Mouse (Mus musculus) midbrain, embryonic 16.5 days (tissue): Measurements from ENCODE around the gene Abracl. TPM values are rescaled to one million over a fixed set of nuclear protein-coding genes. Genes with fewer than 3 reads are reported as not detected.

ENCODE experiments used
- ATAC-seq: fragments of 200-750 bp; cut with Nextera tagmentation; 2 replicates; pipeline ENCODE4 v1.8.0; 2017; ENCODE audit warnings: moderate TSS enrichment
- H3K27ac ChIP-seq: fragments of 300-500 bp; sonication (generic); 2 replicates; pipeline ENCODE4 v1.5.1; 2014; ENCODE audit warnings: mild to moderate bottlenecking, low read length, mixed read lengths
- H3K27me3 ChIP-seq: fragments of 300-500 bp; sonication (generic); 2 replicates; pipeline ENCODE4 v1.6.1; 2014; ENCODE audit warnings: low read depth, low read length, mixed read lengths; ENCODE audit not compliant: control insufficient read depth, insufficient read depth
- H3K36me3 ChIP-seq: fragments of 300-500 bp; sonication (generic); 2 replicates; pipeline ENCODE4 v1.6.1; 2014; ENCODE audit warnings: mild to moderate bottlenecking, low read length, moderate library complexity, mixed read lengths; ENCODE audit not compliant: control insufficient read depth, insufficient read depth
- H3K4me1 ChIP-seq: fragments of 300-500 bp; sonication (generic); 2 replicates; pipeline ENCODE4 v1.6.1; 2014; ENCODE audit warnings: mild to moderate bottlenecking, low read length, mixed read lengths; ENCODE audit not compliant: control insufficient read depth, insufficient read depth
- H3K4me2 ChIP-seq: fragments of 300-500 bp; sonication (generic); 2 replicates; pipeline ENCODE4 v1.6.1; 2014; ENCODE audit warnings: mild to moderate bottlenecking, low read length, mixed read lengths
- H3K4me3 ChIP-seq: fragments of 300-500 bp; sonication (generic); 2 replicates; pipeline ENCODE4 v1.5.1; 2014; ENCODE audit warnings: low read depth, mild to moderate bottlenecking, low read length, moderate library complexity, mixed read lengths
- H3K9ac ChIP-seq: fragments of 300-500 bp; sonication (generic); 2 replicates; pipeline ENCODE4 v1.6.1; 2014; ENCODE audit warnings: low read depth, low read length, mixed read lengths
- H3K9me3 ChIP-seq: fragments of 300-500 bp; sonication (generic); replicated peaks from 2 replicates; pipeline ENCODE4 v1.6.1; 2014; ENCODE audit warnings: mild to moderate bottlenecking, low read length, mixed read lengths; ENCODE audit not compliant: control insufficient read depth, poor library complexity, severe bottlenecking
- WGBS: fragments of 180-500 bp; shearing (Covaris S2); extraction: QIAGEN DNeasy Blood & Tissue Kit; methylation state at CpG from one replicate; pipeline ENCODE4 v1.1.7; 2014; 5-methylcytosine and 5-hydroxymethylcytosine counted together
- polyA plus RNA-seq: library from polyadenylated mRNA; unstranded; fragments of >200 nt; fragmentation: Nextera tagmentation; extraction: Ambion mirVana; gene quantifications from 2 replicates; pipeline ENCODE4 v1.2.1, GENCODE M21; 2015

Abracl gene
- polyA plus RNA-seq, 1 experiment from 2014 or later: 45.7 TPM

GRCm38 (mm10) chr10:18061533-18061932, 38.4 kb upstream of the Abracl start:
- Histone ChIP-seq H3K9ac (no peak overlapping the region), H3K36me3 (no peaks in the 10 kb centered on the region), H3K4me3 (no peak overlapping the region), H3K27ac (no peak overlapping the region), H3K4me1 (peaks cover 26% of the 10 kb centered on the region), H3K9me3 (no peaks in the 10 kb centered on the region), H3K4me2 (no peak overlapping the region), H3K27me3 (no peaks in the 10 kb centered on the region)
- 94% methylated on average over 4 of the region's 4 CpGs for WGBS
- no peak for ATAC-seq

DNA sequence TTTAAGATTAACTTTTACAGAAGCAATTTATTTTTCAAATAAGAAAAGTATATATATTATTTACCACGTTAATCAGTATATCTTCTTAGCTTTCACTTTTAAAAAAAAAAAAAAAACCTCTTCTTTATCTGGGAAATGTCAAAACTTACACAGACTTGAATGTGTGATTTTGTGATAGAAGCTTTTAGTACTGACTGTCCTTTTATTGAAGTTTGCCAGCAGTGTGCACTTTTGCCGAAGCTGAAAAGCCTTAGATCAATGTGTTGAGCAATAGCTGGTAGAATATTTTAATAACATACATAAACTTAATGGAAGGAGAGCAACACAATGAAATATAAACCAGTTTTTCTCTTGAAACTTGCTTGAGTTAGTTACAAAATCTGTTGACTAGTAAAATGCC, 37.7 kb upstream of the Abracl start:
- 87% methylated on average over 2 of the region's 2 CpGs for WGBS

GRCm38 (mm10) chr10:18059807-18060206, 36.7 kb upstream of the Abracl start:
- Histone ChIP-seq H3K36me3 (no peaks in the 10 kb centered on the region), H3K4me2 (no peak overlapping the region), H3K4me1 (peaks cover 22% of the 10 kb centered on the region), H3K9ac (no peak overlapping the region), H3K27me3 (no peaks in the 10 kb centered on the region), H3K9me3 (no peaks in the 10 kb centered on the region), H3K4me3 (no peak overlapping the region), H3K27ac (no peak overlapping the region)
- no peak for ATAC-seq
- WGBS: 93% methylated on average over 13 of the region's 13 CpGs

More for the DNA sequence above, 37.7 kb upstream of the Abracl start:
- Histone ChIP-seq H3K4me1 (peaks cover 26% of the 10 kb centered on the region), H3K9me3 (no peaks in the 10 kb centered on the region), H3K27me3 (no peaks in the 10 kb centered on the region), H3K4me2 (no peak overlapping the region), H3K27ac (no peak overlapping the region), H3K36me3 (no peaks in the 10 kb centered on the region), H3K9ac (no peak overlapping the region), H3K4me3 (no peak overlapping the region)
- ATAC-seq: no peak

- Histone ChIP-seq H3K27ac (no peak overlapping the region), H3K27me3 (no peaks in the 10 kb centered on the region), H3K4me3 (no peak overlapping the region), H3K36me3 (no peaks in the 10 kb centered on the region), H3K4me1 (peaks cover 20% of the 10 kb centered on the region), H3K9me3 (no peaks in the 10 kb centered on the region), H3K9ac (no peak overlapping the region), H3K4me2 (no peak overlapping the region)
- 95% methylated on average over 9 of the region's 9 CpGs for WGBS
- no peak for ATAC-seq
Observed at GRCm38 (mm10) chr10:18058681-18059338, 35.7 kb upstream of the Abracl start.

DNA sequence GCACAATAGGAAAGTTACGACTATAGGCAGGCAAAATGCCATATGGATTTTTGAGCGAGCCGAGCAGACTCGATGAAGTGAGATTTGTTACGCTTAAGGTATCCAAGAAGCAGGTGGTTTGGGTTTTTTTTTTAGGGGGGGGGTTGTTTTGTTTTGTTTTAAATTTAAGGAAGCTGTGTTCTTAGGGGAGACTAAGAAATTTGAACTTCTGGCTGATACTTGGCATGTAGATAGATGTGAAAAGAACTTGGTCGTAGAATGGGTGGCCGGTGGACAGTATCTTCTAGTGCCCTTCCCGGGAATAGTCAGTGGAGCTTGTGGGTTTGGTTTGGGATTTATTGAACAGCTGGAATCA, 33.3 kb upstream of the Abracl start:
- Histone ChIP-seq H3K4me3 (peak overlapping the region; percentile 100), H3K4me1 (peaks cover 20% of the 10 kb centered on the region), H3K4me2 (peak overlapping the region; percentile 86), H3K27me3 (no peaks in the 10 kb centered on the region), H3K9ac (peak overlapping the region; percentile 98), H3K36me3 (no peaks in the 10 kb centered on the region), H3K9me3 (no peaks in the 10 kb centered on the region), H3K27ac (peak overlapping the region; percentile 96)
- WGBS: 0% methylated on average over 8 of the region's 8 CpGs
- ATAC-seq: no peak

DNA sequence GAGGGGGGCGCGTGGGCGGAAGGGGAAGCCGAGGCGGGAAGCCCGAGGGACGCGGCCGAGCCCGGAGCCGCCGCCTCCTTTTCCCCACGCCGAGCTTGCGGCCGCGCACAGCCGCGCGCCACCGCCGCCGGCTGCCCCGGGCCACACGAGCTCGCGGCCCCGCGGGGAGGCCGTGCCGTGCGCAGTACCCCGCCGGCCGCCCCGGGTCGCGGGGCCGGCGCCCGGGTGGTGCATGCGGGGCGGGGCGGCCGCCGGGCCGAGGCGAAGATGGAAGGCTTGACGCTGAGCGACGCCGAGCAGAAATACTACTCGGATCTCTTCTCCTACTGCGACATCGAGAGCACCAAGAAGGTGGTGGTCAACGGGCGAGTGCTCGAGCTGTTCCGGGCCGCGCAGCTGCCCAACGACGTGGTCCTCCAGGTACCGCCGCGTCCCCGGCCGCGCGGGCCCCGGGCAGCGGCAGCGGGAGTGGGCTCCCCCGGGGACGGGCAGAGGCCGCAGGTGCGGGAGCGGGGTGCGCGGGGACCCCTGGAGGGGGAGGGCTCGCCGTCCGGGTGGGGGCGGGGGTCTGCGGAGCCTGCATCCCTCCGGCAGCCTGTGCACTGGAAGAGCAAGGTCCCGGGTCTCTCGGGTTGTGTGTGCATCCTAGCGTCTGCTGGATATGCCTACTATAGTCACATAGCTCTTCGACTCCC, 32.8 kb upstream of the Abracl start, which contains the start of gene Reps1:
Gene Reps1 (plus strand): TSS at position 166 of the 695 bp plus-strand sequence.
- WGBS: under 1% methylated on average over 75 of the region's 90 CpGs
- Histone ChIP-seq H3K9me3 (no peaks in the 10 kb centered on the region), H3K27ac (peak within 1 kb of the TSS; percentile 96), H3K9ac (peak within 1 kb of the TSS; percentile 98), H3K36me3 (no peaks in the 10 kb centered on the region), H3K4me2 (peak within 1 kb of the TSS; percentile 86), H3K4me1 (peaks cover 20% of the 10 kb centered on the region), H3K27me3 (no peaks in the 10 kb centered on the region), H3K4me3 (peak within 1 kb of the TSS; percentile 100)
- ATAC-seq: peak; percentile 83

DNA sequence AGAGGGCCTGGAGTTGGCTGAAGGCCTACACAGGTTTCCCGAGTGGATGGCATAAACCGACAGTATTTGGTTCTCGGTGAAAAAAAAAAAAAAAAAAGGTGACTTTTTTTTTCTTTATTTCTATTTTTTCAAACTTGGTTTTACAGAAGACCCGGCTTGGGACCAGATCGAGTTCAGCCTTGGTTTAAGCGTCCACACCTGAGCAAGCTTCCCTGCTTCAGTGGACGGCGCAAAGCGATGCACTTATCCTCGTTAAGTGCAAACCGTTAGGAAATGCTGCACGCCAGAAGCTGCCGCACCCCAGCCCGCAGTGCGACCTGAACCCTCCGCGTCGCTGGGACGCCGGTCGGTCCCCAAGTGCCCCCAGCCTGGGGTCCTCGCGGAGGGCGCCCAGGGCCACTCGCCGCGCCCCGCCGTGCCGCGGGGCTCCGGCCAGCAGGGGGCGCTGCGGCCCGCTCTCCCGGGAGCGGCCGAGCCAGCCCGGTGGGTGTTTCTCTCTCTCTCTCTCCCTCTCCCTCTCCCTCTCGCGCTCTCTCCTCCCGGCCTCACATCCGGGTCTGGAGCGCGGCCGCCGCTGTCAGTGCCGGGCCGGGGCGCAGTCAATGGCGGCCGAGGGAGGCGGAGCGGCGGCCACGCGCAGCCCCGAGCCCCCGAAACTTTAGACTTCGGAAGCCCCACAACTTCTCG, 32.1 kb upstream of the Abracl start:
- peak overlapping the region; percentile 98 for H3K9ac ChIP-seq
- peak overlapping the region; percentile 100 for H3K4me3 ChIP-seq
- ATAC-seq: peak; percentile 98
- no peaks in the 10 kb centered on the region for H3K27me3 ChIP-seq
- no peaks in the 10 kb centered on the region for H3K9me3 ChIP-seq
- peaks cover 20% of the 10 kb centered on the region for H3K4me1 ChIP-seq
- peak overlapping the region; percentile 86 for H3K4me2 ChIP-seq
- H3K36me3 ChIP-seq: no peaks in the 10 kb centered on the region
- WGBS: 4% methylated on average over 42 of the region's 61 CpGs
- peak overlapping the region; percentile 96 for H3K27ac ChIP-seq

DNA sequence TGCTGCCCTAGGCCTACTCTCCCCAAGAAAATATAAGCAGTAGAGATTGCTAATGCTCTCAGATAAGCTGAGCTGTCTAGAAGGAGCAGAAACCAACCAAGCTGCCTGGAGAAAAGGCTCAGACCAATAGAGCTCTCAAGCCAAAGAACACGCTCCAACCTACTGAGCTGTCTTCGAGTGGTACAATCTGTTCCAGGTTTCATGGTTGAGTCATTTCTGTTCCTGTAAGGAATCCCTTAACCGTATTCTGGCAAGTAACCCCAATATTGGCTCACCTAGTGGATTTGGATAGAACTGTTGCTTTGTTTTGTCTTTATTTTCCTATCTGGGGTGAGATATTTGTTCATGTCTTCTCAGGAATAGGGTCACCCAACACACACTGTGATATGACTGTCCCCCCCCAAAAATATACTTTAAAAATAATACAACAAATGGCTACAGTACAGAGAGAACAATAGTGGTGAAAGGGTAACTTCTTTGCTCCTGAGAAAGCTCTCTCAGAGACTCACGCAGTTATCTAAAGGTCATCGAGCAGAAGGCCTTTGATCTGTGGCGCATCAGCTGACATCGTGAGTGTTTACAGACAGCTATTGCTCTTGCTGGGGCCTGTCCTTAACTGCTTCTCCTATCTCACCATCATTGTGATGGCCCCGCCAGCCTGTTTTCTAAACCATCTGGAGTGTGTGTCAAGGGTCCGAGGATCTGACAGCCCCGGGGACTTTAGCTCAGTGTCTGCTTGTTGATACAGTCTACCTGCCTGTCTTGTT, 24.5 kb upstream of the Abracl start:
- Histone ChIP-seq H3K27me3 (no peaks in the 10 kb centered on the region), H3K27ac (no peak overlapping the region), H3K9me3 (no peaks in the 10 kb centered on the region), H3K4me1 (no peaks in the 10 kb centered on the region), H3K36me3 (no peaks in the 10 kb centered on the region), H3K4me2 (no peak overlapping the region), H3K4me3 (no peak overlapping the region), H3K9ac (no peak overlapping the region)
- no peak for ATAC-seq
- WGBS: 88% methylated on average over 10 of the region's 10 CpGs
